Mouse (Mus musculus): ENCODE data around the gene Sarm1. TPM values are rescaled to one million over a fixed set of nuclear protein-coding genes. Genes with fewer than 3 reads are reported as not detected.

The Sarm1 gene
- total RNA-seq, 2 experiments from 2014 or later: 39.2 to 45.4 TPM

DNA sequence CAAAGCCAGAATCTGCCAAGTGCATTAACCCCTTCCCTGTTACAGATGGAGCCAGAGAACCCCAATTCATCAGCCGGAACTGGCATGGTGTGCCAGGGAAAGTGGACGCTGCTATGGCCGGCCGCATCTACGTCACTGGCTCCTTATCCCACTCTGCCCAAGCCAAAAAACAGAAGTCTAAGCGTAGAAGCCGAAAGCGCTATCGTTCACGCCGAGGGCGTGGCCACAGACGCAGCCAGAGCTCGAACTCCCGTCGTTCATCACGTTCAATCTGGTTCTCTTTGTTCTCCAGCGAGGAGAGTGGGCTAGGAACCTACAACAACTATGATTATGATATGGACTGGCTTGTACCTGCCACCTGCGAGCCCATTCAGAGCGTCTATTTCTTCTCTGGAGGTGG, 4.0 kb upstream of the Sarm1 start:
- no peak for DNase-seq (ENCODE audit: low spot score in 2 of 2)
- Histone ChIP-seq H3K27ac (no peak overlapping the region), H3K4me3 (no peak overlapping the region)
- no peak for TF ChIP-seq CTCF (conservative IDR thresholded peaks at IDR 0.05)

DNA sequence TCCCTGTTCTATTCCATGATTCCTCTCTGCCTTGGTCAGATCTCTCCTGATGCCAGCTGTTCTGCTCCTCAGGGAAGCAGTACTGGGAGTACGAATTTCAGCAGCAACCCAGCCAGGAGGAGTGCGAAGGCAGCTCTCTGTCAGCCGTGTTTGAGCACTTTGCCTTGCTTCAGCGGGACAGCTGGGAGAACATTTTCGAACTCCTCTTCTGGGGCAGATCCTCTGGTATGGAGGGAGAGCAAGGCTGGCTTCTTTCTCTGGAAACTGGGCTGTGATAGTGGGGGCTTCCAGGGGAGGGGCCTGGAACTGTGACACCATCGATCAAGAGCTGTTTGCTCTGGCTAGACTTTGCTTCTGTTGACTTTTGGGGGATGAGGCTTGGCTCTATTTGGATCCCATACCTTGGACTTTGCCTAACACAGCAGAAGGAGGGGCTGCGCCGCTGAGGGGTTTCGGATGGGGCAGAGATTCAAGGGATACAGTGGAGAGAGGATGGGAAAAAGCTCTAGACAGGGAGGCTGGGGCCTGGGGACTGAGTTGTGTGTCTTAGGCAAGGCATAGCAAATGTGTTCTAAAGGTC, 3.2 kb upstream of the Sarm1 start:
- TF ChIP-seq CTCF (conservative IDR thresholded peaks at IDR 0.05): no peak

DNA sequence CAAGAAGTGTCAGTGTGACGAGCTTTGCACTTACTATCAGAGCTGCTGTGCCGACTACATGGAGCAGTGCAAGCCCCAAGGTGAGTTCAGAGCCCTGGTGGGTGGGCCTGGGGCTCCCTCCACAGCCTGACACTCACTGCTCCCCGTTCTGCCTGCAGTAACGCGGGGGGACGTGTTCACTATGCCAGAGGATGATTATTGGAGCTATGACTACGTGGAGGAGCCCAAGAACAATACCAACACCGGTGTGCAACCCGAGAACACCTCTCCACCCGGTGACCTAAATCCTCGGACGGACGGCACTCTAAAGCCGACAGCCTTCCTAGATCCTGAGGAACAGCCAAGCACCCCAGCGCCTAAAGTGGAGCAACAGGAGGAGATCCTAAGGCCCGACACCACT, 2.0 kb upstream of the Sarm1 start:
- TF ChIP-seq CTCF (conservative IDR thresholded peaks at IDR 0.05): no peak
- Histone ChIP-seq H3K4me3 (peak overlapping the region; percentile 9; the same call in 1 of the 2 replicates), H3K27ac (no peak overlapping the region)
- no peak for DNase-seq (ENCODE audit: low spot score in 2 of 2)

More for the DNA sequence above, 3.2 kb upstream of the Sarm1 start:
- H3K4me3 ChIP-seq: peak overlapping the region; percentile 3; the same call in 1 of the 2 replicates
- no peak overlapping the region for H3K27ac ChIP-seq
- no peak for DNase-seq (ENCODE audit: low spot score in 2 of 2)

DNA sequence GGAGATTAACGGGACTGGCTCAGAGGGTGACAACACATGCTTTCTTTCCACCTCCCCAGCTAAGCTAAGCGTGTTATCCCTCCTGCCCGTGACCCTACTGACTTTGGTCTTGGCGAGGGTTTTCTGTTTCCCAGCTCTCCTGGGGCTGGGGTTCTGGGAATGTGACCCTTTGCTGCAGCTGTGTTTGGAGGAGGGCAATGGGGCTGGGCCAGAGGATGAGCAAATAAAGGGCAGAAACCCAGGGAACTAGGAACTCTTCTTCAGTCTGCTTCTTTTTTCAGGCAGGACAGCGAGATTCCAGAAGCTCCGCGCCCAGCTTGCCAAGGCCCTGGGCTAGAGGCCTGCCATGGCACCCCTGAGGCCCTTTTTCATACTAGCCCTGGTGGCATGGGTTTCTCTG, 1.4 kb upstream of the Sarm1 start, which contains the start of gene Vtn:
Gene Vtn (plus strand): TSS at position 88 of the 400 bp plus-strand sequence.
- peak within 1 kb of the TSS; percentile 83 for H3K27ac ChIP-seq
- H3K4me3 ChIP-seq: peak within 1 kb of the TSS; percentile 87
- no peak for TF ChIP-seq CTCF (conservative IDR thresholded peaks at IDR 0.05)
- DNase-seq (ENCODE audit: low spot score in 2 of 2): no peak

DNA sequence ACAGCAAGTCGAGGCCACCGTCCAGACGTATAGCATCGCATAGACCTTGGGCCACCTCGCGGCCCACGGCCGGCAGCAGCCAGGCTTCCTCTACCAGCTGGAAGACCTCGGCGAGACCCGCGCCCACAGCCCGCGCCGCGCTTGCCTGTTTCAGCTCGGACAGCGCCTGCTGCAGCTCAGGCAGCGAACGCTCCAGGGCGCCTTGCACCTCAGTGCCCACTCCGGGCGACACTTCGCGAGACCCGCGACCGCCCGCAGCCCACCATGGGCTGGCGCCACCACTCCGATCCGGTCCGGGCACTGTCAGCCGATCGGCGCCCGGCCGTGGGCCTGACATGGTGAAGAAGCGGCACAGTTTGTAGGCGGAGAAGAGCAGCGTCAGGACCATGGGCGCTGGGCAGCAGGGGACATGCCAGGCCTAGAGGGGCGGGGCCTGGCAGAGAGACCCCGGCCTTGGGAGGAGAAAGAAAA, 448 bp downstream of the Sarm1 start:
- DNase-seq (ENCODE audit: low spot score in 2 of 2): no peak
- no peak for TF ChIP-seq CTCF (conservative IDR thresholded peaks at IDR 0.05)
- Histone ChIP-seq H3K4me3 (peak overlapping the region; percentile 87), H3K27ac (peak overlapping the region; percentile 83)

DNA sequence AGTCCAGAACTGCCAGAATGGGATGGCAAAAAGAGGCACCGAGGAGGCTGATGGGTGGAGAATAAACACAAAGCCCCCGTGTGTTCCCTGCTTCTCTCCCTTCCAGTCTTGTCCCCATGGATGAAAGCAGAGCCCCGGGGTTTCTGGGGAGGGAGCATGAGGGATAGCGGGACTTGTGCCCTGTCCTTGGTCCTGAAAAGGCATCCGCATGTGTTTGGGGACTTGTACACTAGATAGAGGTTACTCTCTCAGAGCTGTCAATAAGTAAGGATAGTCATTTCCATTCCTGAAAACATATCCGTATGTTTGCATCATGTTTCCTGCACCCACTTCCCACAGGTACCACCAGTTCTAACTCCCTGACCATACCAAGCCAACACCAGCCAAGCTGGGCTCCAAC, 1.6 kb downstream of the Sarm1 start:
- TF ChIP-seq CTCF (conservative IDR thresholded peaks at IDR 0.05): no peak
- Histone ChIP-seq H3K4me3 (peak overlapping the region; percentile 87), H3K27ac (peak overlapping the region; percentile 6; the same call in 1 of the 2 replicates)
- DNase-seq (ENCODE audit: low spot score in 2 of 2): no peak

DNA sequence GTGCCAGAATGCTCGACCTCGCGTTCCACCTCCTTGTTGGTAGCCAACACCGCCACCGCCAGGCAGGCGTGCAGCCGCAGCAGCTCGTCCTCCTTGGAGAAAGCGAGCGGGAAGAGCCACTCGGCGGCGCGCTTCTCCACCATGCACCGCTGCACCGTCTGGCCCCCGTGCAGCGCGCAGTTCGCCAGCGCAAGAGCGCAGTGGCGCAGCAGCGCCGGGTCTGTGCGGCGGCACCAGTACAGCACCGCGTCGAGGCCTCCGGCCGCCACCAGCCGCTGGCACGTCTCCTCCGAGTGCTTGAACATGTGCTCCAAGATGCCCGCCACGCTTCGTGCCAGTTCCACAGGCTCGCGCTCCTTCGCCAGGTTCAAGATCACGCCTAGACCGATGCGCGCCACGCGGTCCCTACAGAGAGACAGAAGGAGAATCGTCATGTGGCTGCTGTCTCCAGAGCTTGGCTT, 6.7 kb downstream of the Sarm1 start:
- H3K27ac ChIP-seq: peak overlapping the region; percentile 65
- peak overlapping the region; percentile 50 for H3K4me3 ChIP-seq
- peak; percentile 54 for TF ChIP-seq CTCF (conservative IDR thresholded peaks at IDR 0.05)
- peak; percentile 45 to 59 for DNase-seq (ENCODE audit: low spot score in 2 of 2)

DNA sequence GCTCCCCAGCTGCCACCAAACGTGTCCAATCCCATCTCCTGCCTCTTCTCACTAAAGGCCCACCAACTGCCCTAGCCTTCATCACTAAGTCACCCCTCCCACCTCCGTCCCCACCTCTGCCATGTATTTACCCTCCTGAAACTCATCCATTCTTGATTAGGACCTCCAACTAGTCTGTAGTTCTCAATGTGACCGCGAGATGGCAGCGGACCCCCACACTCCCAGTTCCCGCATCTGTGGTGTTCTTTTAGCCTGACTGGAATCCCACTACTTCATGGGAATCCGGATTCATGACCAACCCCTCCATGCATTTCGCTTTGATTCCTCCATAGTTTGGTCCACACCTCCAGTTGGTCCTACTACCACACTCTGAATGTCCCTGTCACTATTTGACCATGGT, 9.4 kb downstream of the Sarm1 start:
- peak; percentile 90 for TF ChIP-seq CTCF (conservative IDR thresholded peaks at IDR 0.05)
- peak; percentile 52 to 87 for DNase-seq (ENCODE audit: low spot score in 2 of 2)
- Histone ChIP-seq H3K27ac (no peak overlapping the region), H3K4me3 (no peak overlapping the region)

DNA sequence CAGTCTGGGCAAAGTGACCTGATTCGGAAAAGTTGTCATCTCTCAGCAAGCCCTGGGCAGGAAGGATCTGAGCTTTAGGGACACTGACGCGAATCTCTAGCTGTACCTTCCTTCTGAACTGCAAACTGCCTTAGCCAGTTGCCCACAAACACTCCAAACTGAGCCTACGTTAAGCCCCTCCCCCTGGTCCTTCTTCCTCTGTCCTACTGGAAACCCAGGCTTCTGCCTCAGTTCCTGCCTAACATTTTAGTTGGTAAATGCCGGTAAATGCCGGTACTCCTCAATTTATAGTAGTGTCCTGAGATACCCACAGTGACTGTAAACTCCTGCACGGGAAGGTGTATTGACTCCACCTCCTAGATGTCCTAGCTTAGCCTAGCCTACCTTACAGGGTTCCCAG, 13.9 kb downstream of the Sarm1 start:
- DNase-seq (ENCODE audit: low spot score in 2 of 2): no peak
- no peak overlapping the region for H3K27ac ChIP-seq
- no peak overlapping the region for H3K4me3 ChIP-seq
- no peak for TF ChIP-seq CTCF (conservative IDR thresholded peaks at IDR 0.05)

DNA sequence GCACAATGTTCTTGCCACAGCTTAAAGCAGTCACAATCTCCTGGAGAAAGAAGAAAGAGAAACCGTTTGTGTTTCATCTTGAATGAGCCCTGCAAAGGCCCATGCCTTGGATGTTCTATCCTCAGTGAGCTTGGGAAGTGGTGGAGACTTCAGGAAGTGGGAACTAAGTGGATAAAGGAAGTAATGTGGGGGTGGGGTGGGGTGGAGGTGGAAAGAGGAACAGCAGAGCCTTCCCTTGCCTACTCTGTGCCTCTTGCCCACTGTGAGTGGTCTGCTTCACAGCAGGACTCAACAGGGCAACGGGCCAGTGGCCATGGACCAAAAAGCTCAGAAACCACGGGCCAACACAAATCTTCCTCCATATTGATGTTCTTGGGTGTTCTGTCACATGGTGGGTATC, 22.3 kb downstream of the Sarm1 start:
- no peak for TF ChIP-seq CTCF (conservative IDR thresholded peaks at IDR 0.05)
- no peak for DNase-seq (ENCODE audit: low spot score in 2 of 2)
- Histone ChIP-seq H3K27ac (no peak overlapping the region), H3K4me3 (no peak overlapping the region)

DNA sequence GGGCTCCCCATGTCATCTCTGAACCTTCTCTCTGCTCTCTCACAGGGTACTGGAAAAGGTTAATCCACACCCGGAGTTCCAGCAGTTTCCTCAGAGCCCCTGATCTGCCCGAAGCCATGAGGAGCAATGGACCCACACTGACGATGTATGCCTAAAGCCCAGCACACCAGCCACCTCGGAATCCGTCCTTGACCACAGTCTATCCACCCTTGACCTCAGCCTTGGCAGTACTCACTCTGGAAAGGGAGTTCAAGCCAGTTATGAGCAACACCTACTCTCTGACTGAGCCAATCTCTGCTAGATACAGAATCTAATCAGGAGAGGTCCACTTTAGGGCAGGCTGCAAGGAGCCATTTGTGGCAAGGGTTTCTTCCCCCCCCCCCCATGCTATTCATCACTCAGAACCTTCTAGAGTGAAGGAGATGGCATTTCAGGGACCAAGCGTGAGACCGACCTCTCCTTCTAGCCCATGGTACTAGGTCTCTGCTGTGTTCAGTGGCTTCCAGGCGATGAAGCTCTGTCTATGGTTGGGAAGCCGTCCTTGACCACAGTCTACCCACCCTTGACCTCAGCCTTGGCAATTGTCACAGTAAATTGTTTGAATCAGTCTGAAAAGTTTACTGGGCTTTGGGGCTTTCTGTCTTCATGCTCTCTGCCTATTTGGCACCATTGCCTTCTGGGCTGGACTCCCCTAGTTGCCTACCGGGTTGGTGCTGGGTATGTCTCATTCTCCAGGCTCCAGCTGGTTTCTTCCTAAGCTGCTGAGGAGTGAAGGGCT, 26.0 kb downstream of the Sarm1 start:
- DNase-seq (ENCODE audit: low spot score in 2 of 2): no peak
- Histone ChIP-seq H3K4me3 (no peak overlapping the region), H3K27ac (no peak overlapping the region)
- no peak for TF ChIP-seq CTCF (conservative IDR thresholded peaks at IDR 0.05)

DNA sequence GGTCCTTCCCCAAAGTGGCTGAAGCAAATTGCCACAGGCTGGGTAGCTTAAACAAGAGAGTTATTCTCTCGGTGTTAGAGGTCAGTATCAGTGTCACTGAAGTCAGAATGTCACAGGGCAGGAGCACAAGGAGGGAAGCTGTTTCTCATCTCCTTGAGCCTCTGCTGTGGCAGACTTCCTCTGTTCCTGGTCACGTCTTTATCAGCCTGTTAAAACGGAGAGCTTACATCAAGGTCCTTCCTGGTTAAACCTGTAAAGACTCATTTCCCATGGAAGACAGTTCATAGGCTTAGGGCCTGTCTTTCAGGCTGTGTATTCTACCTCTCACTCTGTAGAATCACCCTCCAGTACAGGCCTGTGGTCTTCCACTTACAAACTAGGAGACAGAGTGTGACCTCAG, 29.6 kb downstream of the Sarm1 start:
- H3K4me3 ChIP-seq: no peak overlapping the region
- DNase-seq (ENCODE audit: low spot score in 2 of 2): no peak
- no peak for TF ChIP-seq CTCF (conservative IDR thresholded peaks at IDR 0.05)
- no peak overlapping the region for H3K27ac ChIP-seq

DNA sequence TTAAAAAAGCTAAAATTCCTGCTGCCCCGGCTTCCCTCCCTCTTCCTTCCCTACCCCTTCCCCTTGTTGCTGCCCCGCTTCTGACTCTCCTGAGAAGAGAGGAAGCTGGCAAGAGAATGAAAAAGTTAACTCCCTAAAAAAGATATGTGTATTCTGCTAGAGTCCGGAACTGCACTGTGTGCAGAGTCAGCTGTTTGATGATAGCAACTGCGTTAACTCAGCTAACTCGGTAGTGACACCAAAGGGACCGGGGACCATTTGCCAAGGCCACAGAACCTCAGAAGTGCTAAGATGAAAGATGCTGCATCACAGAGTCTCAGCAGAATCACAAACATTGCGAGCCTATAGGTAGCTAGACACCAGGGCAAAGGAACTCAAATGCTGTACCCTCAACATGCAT, 30.0 kb downstream of the Sarm1 start:
- DNase-seq (ENCODE audit: low spot score in 2 of 2): no peak
- H3K4me3 ChIP-seq: no peak overlapping the region
- no peak for TF ChIP-seq CTCF (conservative IDR thresholded peaks at IDR 0.05)
- no peak overlapping the region for H3K27ac ChIP-seq
